Mouse (Mus musculus): ENCODE data around the gene Med19. TPM values are rescaled to one million over a fixed set of nuclear protein-coding genes. Genes with fewer than 3 reads are reported as not detected.

The Med19 gene
- polyA plus RNA-seq, 1 experiment from 2014 or later, result 31.6 TPM

DNA sequence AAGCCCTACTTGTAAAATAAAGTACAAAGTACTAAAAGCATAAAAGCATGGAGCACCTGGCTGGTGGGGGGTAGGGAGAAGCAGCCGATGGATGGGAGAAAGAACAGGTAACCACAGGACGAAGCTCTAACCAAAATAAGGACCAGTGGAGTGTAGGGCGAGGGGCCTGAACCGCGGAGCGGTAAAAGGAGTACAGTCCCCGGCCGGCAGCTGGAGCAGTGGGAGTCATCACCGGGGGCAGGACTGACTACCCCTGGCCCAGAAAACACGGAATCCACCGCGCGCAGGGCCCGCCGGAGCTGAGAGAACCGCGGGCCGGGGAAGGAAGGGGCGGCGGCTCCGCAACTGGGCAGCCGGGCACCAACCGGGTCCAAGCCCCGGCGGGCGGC lies 36.2 kb downstream of the Med19 start:
- 0% methylated on average over 26 of the region's 26 CpGs for WGBS
- Histone ChIP-seq H3K4me3 (ENCODE audit: low read length) (peak overlapping the region; percentile 80), H3K4me2 (ENCODE audit: low read depth, low read length) (peak overlapping the region; percentile 62), H3K27me3 (replicated peaks; ENCODE audit: control insufficient read depth, insufficient read depth, low read length) (no peaks in the 10 kb centered on the region), H3K9me3 (ENCODE audit: control insufficient read depth, low read length) (no peaks in the 10 kb centered on the region), H3K36me3 (ENCODE audit: control insufficient read depth, insufficient read depth, low read length) (no peaks in the 10 kb centered on the region; the same call in 1 of the 2 replicates), H3K27ac (ENCODE audit: low read length) (peak overlapping the region; percentile 98), H3K9ac (ENCODE audit: low read depth, low read length) (peak overlapping the region; percentile 95), H3K4me1 (ENCODE audit: control insufficient read depth, insufficient read depth, low read length) (peaks cover 5% of the 10 kb centered on the region; the same call in 1 of the 2 replicates)
- no peak; the same call in 1 of the 2 replicates for ATAC-seq

DNA sequence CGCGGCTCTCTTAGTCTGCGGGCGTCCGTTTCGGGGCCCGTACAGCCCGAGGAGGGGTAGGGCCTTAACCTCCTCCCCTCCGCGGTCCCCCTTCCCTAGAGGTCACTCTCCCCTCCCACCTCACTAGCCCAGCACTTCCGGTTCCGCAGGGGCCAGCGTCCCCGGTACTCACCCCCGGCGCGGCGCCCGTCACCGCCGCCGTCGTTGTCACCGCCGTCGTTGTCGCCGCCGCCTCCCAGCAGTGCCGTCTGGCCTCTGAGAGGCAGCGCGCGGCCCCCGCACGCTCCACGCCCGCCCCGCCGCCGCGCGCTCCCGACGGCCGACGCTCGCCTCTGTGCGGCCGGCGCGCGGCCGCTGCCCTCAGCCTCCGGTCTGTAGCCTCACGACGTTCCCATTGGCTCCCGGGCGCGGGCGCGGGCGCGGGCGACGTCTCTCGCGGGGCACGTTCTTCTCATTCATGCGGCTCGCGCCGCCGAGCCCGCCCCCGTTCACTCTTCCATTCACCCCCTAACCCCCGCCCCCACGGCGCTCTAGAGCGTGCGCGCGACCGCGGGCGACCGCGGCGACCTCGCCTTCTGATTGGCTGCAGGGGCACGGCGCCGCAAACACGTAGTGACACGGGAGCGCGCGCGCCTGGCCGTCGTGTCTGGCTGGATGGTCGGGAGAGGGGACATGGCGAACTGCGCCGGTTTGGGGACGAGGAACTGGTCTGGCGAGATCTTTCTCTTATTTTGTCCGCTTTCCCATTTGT lies 36.8 kb downstream of the Med19 start, which contains the start of gene Zdhhc5:
Gene Zdhhc5 (minus strand): TSS at position 370 of the 751 bp plus-strand sequence.
- ATAC-seq, result peak; percentile 95
- Histone ChIP-seq H3K9me3 (ENCODE audit: control insufficient read depth, low read length) (no peaks in the 10 kb centered on the region), H3K36me3 (ENCODE audit: control insufficient read depth, insufficient read depth, low read length) (no peaks in the 10 kb centered on the region; the same call in 1 of the 2 replicates), H3K4me3 (ENCODE audit: low read length) (peak within 1 kb of the TSS; percentile 80), H3K4me2 (ENCODE audit: low read depth, low read length) (peak within 1 kb of the TSS; percentile 83), H3K4me1 (ENCODE audit: control insufficient read depth, insufficient read depth, low read length) (peaks cover 5% of the 10 kb centered on the region; the same call in 1 of the 2 replicates), H3K27me3 (replicated peaks; ENCODE audit: control insufficient read depth, insufficient read depth, low read length) (no peaks in the 10 kb centered on the region), H3K27ac (ENCODE audit: low read length) (peak within 1 kb of the TSS; percentile 98), H3K9ac (ENCODE audit: low read depth, low read length) (peak within 1 kb of the TSS; percentile 95)
- under 1% methylated on average over 107 of the region's 107 CpGs for WGBS

GRCm38 (mm10) chr2:84715562-84716361 lies 37.6 kb downstream of the Med19 start:
- ATAC-seq, result peak; percentile 95

GRCm38 (mm10) chr2:84716423-84717355 lies 38.5 kb downstream of the Med19 start:
- WGBS, result 29% methylated on average over 9 of the region's 9 CpGs
- peak overlapping the region; percentile 91 for H3K27ac ChIP-seq (ENCODE audit: low read length)
- no peak for ATAC-seq

More at GRCm38 (mm10) chr2:84715562-84716361, 37.6 kb downstream of the Med19 start:
- WGBS, result under 1% methylated on average over 33 of the region's 33 CpGs
- Histone ChIP-seq H3K4me1 (ENCODE audit: control insufficient read depth, insufficient read depth, low read length) (peaks cover 5% of the 10 kb centered on the region; the same call in 1 of the 2 replicates), H3K27ac (ENCODE audit: low read length) (peak overlapping the region; percentile 98), H3K36me3 (ENCODE audit: control insufficient read depth, insufficient read depth, low read length) (no peaks in the 10 kb centered on the region), H3K9ac (ENCODE audit: low read depth, low read length) (peak overlapping the region; percentile 95), H3K4me2 (ENCODE audit: low read depth, low read length) (peak overlapping the region; percentile 83), H3K9me3 (ENCODE audit: control insufficient read depth, low read length) (no peaks in the 10 kb centered on the region), H3K27me3 (replicated peaks; ENCODE audit: control insufficient read depth, insufficient read depth, low read length) (no peaks in the 10 kb centered on the region), H3K4me3 (ENCODE audit: low read length) (peak overlapping the region; percentile 80)

DNA sequence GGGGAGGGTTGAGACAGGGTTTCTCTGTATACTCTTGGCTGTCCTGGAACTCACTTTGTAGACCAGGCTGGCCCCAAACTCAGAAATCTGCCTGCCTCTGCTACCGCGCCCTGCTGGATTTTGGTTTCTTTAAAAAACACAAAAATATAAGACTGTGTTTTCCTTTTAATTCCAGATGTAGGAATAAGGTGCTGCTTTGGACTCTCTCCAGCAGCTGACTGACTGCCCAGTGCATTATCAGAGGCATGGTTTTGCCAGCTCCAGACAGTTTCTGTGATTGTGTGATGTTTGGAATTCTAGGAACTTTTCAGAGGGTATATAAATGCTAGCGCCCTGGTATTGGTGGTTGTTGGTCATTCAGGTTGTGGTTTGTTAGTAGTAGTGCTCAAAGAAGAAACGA lies 39.2 kb downstream of the Med19 start:
- no peak overlapping the region for H3K27ac ChIP-seq (ENCODE audit: low read length)
- ATAC-seq, result no peak
- H3K9me3 ChIP-seq (ENCODE audit: control insufficient read depth, low read length), result no peaks in the 10 kb centered on the region
- H3K9ac ChIP-seq (ENCODE audit: low read depth, low read length), result no peak overlapping the region
- H3K4me1 ChIP-seq (ENCODE audit: control insufficient read depth, insufficient read depth, low read length), result peaks cover 5% of the 10 kb centered on the region; the same call in 1 of the 2 replicates
- H3K4me2 ChIP-seq (ENCODE audit: low read depth, low read length), result no peak overlapping the region
- 97% methylated on average over 4 of the region's 4 CpGs for WGBS
- no peaks in the 10 kb centered on the region for H3K36me3 ChIP-seq (ENCODE audit: control insufficient read depth, insufficient read depth, low read length)
- H3K4me3 ChIP-seq (ENCODE audit: low read length), result no peak overlapping the region
- no peaks in the 10 kb centered on the region for H3K27me3 ChIP-seq (replicated peaks; ENCODE audit: control insufficient read depth, insufficient read depth, low read length)

More at GRCm38 (mm10) chr2:84716423-84717355, 38.5 kb downstream of the Med19 start:
- Histone ChIP-seq H3K4me1 (ENCODE audit: control insufficient read depth, insufficient read depth, low read length) (peaks cover 5% of the 10 kb centered on the region; the same call in 1 of the 2 replicates), H3K27me3 (replicated peaks; ENCODE audit: control insufficient read depth, insufficient read depth, low read length) (no peaks in the 10 kb centered on the region), H3K36me3 (ENCODE audit: control insufficient read depth, insufficient read depth, low read length) (no peaks in the 10 kb centered on the region), H3K9ac (ENCODE audit: low read depth, low read length) (peak overlapping the region; percentile 80), H3K4me2 (ENCODE audit: low read depth, low read length) (peak overlapping the region; percentile 83), H3K9me3 (ENCODE audit: control insufficient read depth, low read length) (no peaks in the 10 kb centered on the region), H3K4me3 (ENCODE audit: low read length) (peak overlapping the region; percentile 80)

- Histone ChIP-seq H3K4me1 (ENCODE audit: control insufficient read depth, insufficient read depth, low read length) (peaks cover 7% of the 10 kb centered on the region), H3K9me3 (ENCODE audit: control insufficient read depth, low read length) (no peaks in the 10 kb centered on the region), H3K36me3 (ENCODE audit: control insufficient read depth, insufficient read depth, low read length) (peaks cover 3% of the 10 kb centered on the region; the same call in 1 of the 2 replicates), H3K4me3 (ENCODE audit: low read length) (no peak overlapping the region), H3K27me3 (replicated peaks; ENCODE audit: control insufficient read depth, insufficient read depth, low read length) (no peaks in the 10 kb centered on the region), H3K4me2 (ENCODE audit: low read depth, low read length) (no peak overlapping the region), H3K27ac (ENCODE audit: low read length) (no peak overlapping the region), H3K9ac (ENCODE audit: low read depth, low read length) (no peak overlapping the region)
- no peak for ATAC-seq
- WGBS, result 87% methylated on average over 2 of the region's 2 CpGs
Observed at GRCm38 (mm10) chr2:84720718-84721117, 42.5 kb downstream of the Med19 start.

DNA sequence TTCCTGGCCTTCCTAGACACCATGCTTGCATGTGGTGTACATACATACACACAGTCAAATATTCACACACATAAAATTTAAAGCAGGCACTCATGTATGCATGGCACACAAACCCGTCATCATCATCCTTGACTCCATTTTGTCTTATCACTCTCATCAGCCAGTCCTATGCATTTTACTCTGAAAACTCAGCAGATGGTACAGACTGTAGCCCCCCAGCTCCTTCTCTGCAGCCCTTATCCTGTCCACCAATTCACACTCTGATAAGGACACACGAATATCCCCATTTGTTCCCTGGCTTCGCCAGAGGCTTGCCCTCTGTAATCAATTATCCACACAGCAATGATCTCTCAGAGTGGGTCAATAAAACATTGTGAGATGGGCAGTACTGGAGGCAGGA lies 43.0 kb downstream of the Med19 start:
- H3K4me3 ChIP-seq (ENCODE audit: low read length), result no peak overlapping the region
- peaks cover 11% of the 10 kb centered on the region for H3K4me1 ChIP-seq (ENCODE audit: control insufficient read depth, insufficient read depth, low read length)
- peaks cover 3% of the 10 kb centered on the region; the same call in 1 of the 2 replicates for H3K36me3 ChIP-seq (ENCODE audit: control insufficient read depth, insufficient read depth, low read length)
- no peak overlapping the region for H3K4me2 ChIP-seq (ENCODE audit: low read depth, low read length)
- ATAC-seq, result no peak
- H3K9ac ChIP-seq (ENCODE audit: low read depth, low read length), result no peak overlapping the region
- H3K9me3 ChIP-seq (ENCODE audit: control insufficient read depth, low read length), result no peaks in the 10 kb centered on the region
- WGBS, result 70% methylated on average over 3 of the region's 3 CpGs
- no peaks in the 10 kb centered on the region for H3K27me3 ChIP-seq (replicated peaks; ENCODE audit: control insufficient read depth, insufficient read depth, low read length)
- H3K27ac ChIP-seq (ENCODE audit: low read length), result no peak overlapping the region

- no peak for ATAC-seq
- no peak overlapping the region for H3K4me2 ChIP-seq (ENCODE audit: low read depth, low read length)
- H3K4me1 ChIP-seq (ENCODE audit: control insufficient read depth, insufficient read depth, low read length), result peaks cover 12% of the 10 kb centered on the region
- no peak overlapping the region for H3K4me3 ChIP-seq (ENCODE audit: low read length)
- H3K9ac ChIP-seq (ENCODE audit: low read depth, low read length), result no peak overlapping the region
- no peaks in the 10 kb centered on the region for H3K9me3 ChIP-seq (ENCODE audit: control insufficient read depth, low read length)
- WGBS, result 92% methylated on average over 14 of the region's 14 CpGs
- H3K27ac ChIP-seq (ENCODE audit: low read length), result no peak overlapping the region
- peaks cover 3% of the 10 kb centered on the region; the same call in 1 of the 2 replicates for H3K36me3 ChIP-seq (ENCODE audit: control insufficient read depth, insufficient read depth, low read length)
- H3K27me3 ChIP-seq (replicated peaks; ENCODE audit: control insufficient read depth, insufficient read depth, low read length), result no peaks in the 10 kb centered on the region
Observed at GRCm38 (mm10) chr2:84723856-84724255, 45.7 kb downstream of the Med19 start.

Data from intestine, embryonic 16.5 days (tissue).